Mouse (Mus musculus) embryonic facial prominence, embryonic 11.5 days (tissue): Measurements from ENCODE around the gene Sall2. TPM values are rescaled to one million over a fixed set of nuclear protein-coding genes. Genes with fewer than 3 reads are reported as not detected.
A peak's percentile ranks its signal among the peaks of the same experiment; 100 is the strongest.

Experiments used
- ATAC-seq: fragments of 200-750 bp; cut with Nextera tagmentation; replicated peaks from 2 replicates; pipeline ENCODE4 v1.8.0; 2017; ENCODE audit warnings: low read depth; ENCODE audit not compliant: insufficient number of reproducible peaks, low FRiP score, low TSS enrichment
- DNase-seq: peaks from one replicate; pipeline ENCODE4 v3.0.0-alpha.2; 2015; ENCODE audit warnings: low spot score
- H3K27ac ChIP-seq: fragments of 300-500 bp; sonication (generic); replicated peaks from 2 replicates; pipeline ENCODE4 v1.5.1; 2014; ENCODE audit warnings: mild to moderate bottlenecking, low read depth, low read length, control low read depth
- H3K27me3 ChIP-seq: fragments of 300-500 bp; sonication (generic); 2 replicates; pipeline ENCODE4 v1.6.1; 2014; ENCODE audit warnings: mild to moderate bottlenecking, low read length, moderate library complexity, mixed read lengths; ENCODE audit not compliant: control insufficient read depth, insufficient read depth
- H3K36me3 ChIP-seq: fragments of 300-500 bp; sonication (generic); replicated peaks from 2 replicates; pipeline ENCODE4 v1.6.1; 2014; ENCODE audit warnings: low read depth, mild to moderate bottlenecking, low read length, moderate library complexity, mixed read lengths; ENCODE audit not compliant: control insufficient read depth, insufficient read depth
- H3K4me1 ChIP-seq: fragments of 300-500 bp; sonication (generic); 2 replicates; pipeline ENCODE4 v1.6.1; 2014; ENCODE audit warnings: low read length, mixed read lengths; ENCODE audit not compliant: control insufficient read depth, insufficient read depth
- H3K4me2 ChIP-seq: fragments of 300-500 bp; sonication (generic); 2 replicates; pipeline ENCODE4 v1.6.1; 2014; ENCODE audit warnings: low read depth, mild to moderate bottlenecking, control low read depth, low read length, moderate library complexity
- H3K4me3 ChIP-seq: fragments of 300-500 bp; sonication (generic); 2 replicates; pipeline ENCODE4 v1.5.1; 2014; ENCODE audit warnings: low read depth, low read length, control low read depth
- H3K9ac ChIP-seq: fragments of 300-500 bp; sonication (generic); replicated peaks from 2 replicates; pipeline ENCODE4 v1.6.1; 2014; ENCODE audit warnings: mild to moderate bottlenecking, control low read depth, low read length
- H3K9me3 ChIP-seq: fragments of 300-500 bp; sonication (generic); replicated peaks from 2 replicates; pipeline ENCODE4 v1.6.1; 2016; ENCODE audit warnings: mild to moderate bottlenecking, low read length, inconsistent platforms, mixed read lengths; ENCODE audit not compliant: control insufficient read depth
- WGBS: fragments of 180-500 bp; shearing (Covaris S2); extraction: QIAGEN DNeasy Blood & Tissue Kit; methylation state at CpG from one replicate; pipeline ENCODE4 v1.1.7; 2014; 5-methylcytosine and 5-hydroxymethylcytosine counted together
- polyA plus RNA-seq: library from polyadenylated mRNA; unstranded; fragments of >200 nt; fragmentation: Nextera tagmentation; extraction: Ambion mirVana; gene quantifications from 2 replicates; pipeline ENCODE4 v1.2.1, GENCODE M21; 2014

Gene Sall2
- polyA plus RNA-seq, 1 experiment from 2014 or later = 39.6 TPM

DNA sequence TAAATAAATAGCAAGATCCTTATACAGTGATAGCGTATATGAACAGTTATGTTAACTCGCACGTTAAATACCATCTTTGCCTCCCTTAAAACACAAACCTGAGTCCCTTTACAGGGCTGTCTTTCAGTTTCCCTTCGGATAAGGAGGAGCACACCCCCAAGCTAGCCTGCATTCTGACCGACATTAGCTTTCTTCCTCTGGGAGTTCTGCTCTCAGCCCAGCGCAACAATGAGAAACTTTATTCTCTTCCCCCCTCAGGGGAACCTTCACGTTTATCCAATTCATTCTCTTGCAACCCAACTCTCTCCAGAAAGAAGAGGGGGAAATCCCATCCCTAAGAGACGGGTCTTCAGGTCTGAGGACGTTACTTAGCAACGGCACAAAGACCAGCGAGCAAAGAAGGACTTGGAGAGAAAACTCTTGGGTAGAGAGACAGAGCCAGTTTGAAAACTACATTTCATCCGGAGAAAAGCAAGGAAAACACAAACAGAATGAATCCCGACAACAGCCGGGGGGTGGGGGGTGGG is 1.1 kb downstream of the Sall2 start:
- Histone ChIP-seq H3K9ac (peak overlapping the region; percentile 69), H3K27me3 (no peaks in the 10 kb centered on the region), H3K4me3 (peak overlapping the region; percentile 51), H3K4me2 (peak overlapping the region; percentile 81), H3K36me3 (no peaks in the 10 kb centered on the region), H3K9me3 (no peaks in the 10 kb centered on the region), H3K27ac (peak overlapping the region; percentile 61; the same call in 1 of the 2 replicates), H3K4me1 (no peaks in the 10 kb centered on the region)
- ATAC-seq = peak; percentile 50; the same call in 1 of the 2 replicates
- under 1% methylated on average over 14 of the region's 14 CpGs for WGBS
- DNase-seq = peak; percentile 64

DNA sequence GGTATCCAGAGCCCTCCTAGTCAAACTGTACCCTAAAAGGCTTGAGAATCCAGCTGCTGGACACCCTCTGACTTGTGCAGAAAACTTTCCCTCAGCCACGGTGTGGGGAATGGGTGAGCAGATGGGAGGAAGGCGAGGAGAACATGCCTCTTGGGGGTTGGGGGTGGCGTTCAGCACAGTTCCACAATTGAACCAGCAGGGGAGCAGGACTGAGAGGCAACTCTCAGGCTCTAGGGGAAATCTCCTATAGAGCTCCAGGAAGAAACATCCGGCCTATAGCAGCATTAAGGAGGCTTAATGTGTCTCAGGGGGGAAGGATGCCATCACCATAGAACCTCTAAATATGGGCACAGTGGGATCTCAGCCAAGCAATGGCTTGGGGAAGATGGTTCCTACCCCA is 2.7 kb downstream of the Sall2 start:
- no peak overlapping the region for H3K9ac ChIP-seq
- H3K9me3 ChIP-seq = no peaks in the 10 kb centered on the region
- no peak overlapping the region for H3K4me3 ChIP-seq
- no peaks in the 10 kb centered on the region for H3K4me1 ChIP-seq
- H3K36me3 ChIP-seq = no peaks in the 10 kb centered on the region
- no peak overlapping the region for H3K27ac ChIP-seq
- ATAC-seq (0 out of 2 replicates have a peak, but pooled peaks have one; percentile 27), DNase-seq (peak; percentile 53)
- peak overlapping the region; percentile 11; the same call in 1 of the 2 replicates for H3K4me2 ChIP-seq
- H3K27me3 ChIP-seq = no peaks in the 10 kb centered on the region
- WGBS = 7% methylated on average over 4 of the region's 4 CpGs

- H3K36me3 ChIP-seq = peaks cover 4% of the 10 kb centered on the region
- WGBS = 65% methylated on average over 6 of the region's 6 CpGs
- H3K4me2 ChIP-seq = no peak overlapping the region
- no peak overlapping the region for H3K4me3 ChIP-seq
- ATAC-seq = no peak
- DNase-seq = no peak
- peaks cover 6% of the 10 kb centered on the region; the same call in 1 of the 2 replicates for H3K4me1 ChIP-seq
- no peak overlapping the region for H3K9ac ChIP-seq
- H3K27ac ChIP-seq = no peak overlapping the region
- H3K9me3 ChIP-seq = no peaks in the 10 kb centered on the region
- no peaks in the 10 kb centered on the region for H3K27me3 ChIP-seq
These were observed 9.2 kb downstream of the Sall2 start for GRCm38 (mm10) chr14:52319361-52319760.

DNA sequence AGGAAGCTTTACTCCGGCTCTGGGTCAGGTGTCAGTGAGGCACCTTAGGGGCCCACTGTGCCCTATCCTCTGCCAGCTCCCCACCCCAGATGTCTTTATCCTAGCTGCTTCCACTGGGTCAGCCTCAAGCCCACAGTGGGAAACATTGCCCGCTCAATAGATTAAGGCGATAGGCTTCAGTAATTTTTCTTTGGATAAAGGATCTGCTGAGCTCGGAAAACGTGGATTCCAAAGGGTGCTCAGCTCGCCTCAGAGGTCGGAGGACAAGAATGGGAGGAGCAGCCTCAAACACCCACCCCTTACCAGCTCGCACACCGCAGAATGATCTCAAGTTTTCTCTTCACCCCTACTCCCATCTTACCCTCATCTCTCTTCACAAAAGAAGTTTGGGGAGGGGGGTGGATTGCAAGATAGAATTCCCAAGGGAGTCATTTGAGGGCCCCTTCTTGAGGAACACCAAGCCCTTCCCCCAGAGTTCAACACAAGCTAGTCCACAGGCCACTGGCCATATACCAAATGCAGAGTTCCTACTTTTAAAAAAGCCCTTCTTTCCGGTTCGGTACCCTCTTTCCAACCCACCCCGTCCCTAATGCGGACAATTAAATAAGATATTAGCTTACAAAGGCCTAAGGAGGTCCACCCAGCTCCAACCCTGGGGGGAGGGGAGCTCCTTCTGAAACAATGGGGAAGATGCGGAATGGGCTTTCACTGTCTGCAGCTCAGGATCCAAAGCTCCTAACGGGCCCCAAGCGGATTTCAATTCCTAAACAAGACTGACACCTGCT is 11.9 kb downstream of the Sall2 start:
- no peaks in the 10 kb centered on the region for H3K9me3 ChIP-seq
- H3K4me2 ChIP-seq = peak overlapping the region; percentile 87
- H3K36me3 ChIP-seq = peaks cover 27% of the 10 kb centered on the region
- ATAC-seq (peak; percentile 80), DNase-seq (peak; percentile 72)
- 5% methylated on average over 16 of the region's 16 CpGs for WGBS
- peak overlapping the region; percentile 94 for H3K9ac ChIP-seq
- H3K27ac ChIP-seq = peak overlapping the region; percentile 89
- peaks cover 9% of the 10 kb centered on the region for H3K4me1 ChIP-seq
- peak overlapping the region; percentile 80 for H3K4me3 ChIP-seq
- no peaks in the 10 kb centered on the region for H3K27me3 ChIP-seq

GRCm38 (mm10) chr14:52315792-52316440 is 12.6 kb downstream of the Sall2 start:
- peak overlapping the region; percentile 89 for H3K27ac ChIP-seq
- peaks cover 27% of the 10 kb centered on the region for H3K36me3 ChIP-seq
- DNase-seq (peak; percentile 87), ATAC-seq (peak; percentile 86)
- H3K4me2 ChIP-seq = peak overlapping the region; percentile 87
- no peaks in the 10 kb centered on the region for H3K9me3 ChIP-seq
- peaks cover 9% of the 10 kb centered on the region for H3K4me1 ChIP-seq
- peak overlapping the region; percentile 80 for H3K4me3 ChIP-seq
- no peaks in the 10 kb centered on the region for H3K27me3 ChIP-seq
- peak overlapping the region; percentile 94 for H3K9ac ChIP-seq
- 0% methylated on average over 29 of the region's 41 CpGs for WGBS

- Histone ChIP-seq H3K4me2 (peak overlapping the region; percentile 87), H3K4me1 (peaks cover 9% of the 10 kb centered on the region), H3K9ac (peak overlapping the region; percentile 94), H3K4me3 (peak overlapping the region; percentile 80), H3K27me3 (no peaks in the 10 kb centered on the region), H3K27ac (peak overlapping the region; percentile 89), H3K9me3 (no peaks in the 10 kb centered on the region), H3K36me3 (peaks cover 29% of the 10 kb centered on the region)
- 7% methylated on average over 17 of the region's 17 CpGs for WGBS
- peak; percentile 4; the same call in 1 of the 2 replicates for ATAC-seq
- no peak for DNase-seq
These were observed 13.2 kb downstream of the Sall2 start for GRCm38 (mm10) chr14:52315283-52315780.

- ATAC-seq (no peak), DNase-seq (no peak)
- Histone ChIP-seq H3K4me1 (peaks cover 9% of the 10 kb centered on the region), H3K27me3 (no peaks in the 10 kb centered on the region), H3K9me3 (no peaks in the 10 kb centered on the region), H3K4me3 (peak overlapping the region; percentile 80), H3K4me2 (peak overlapping the region; percentile 87), H3K27ac (no peak overlapping the region), H3K36me3 (peaks cover 29% of the 10 kb centered on the region), H3K9ac (peak overlapping the region; percentile 94)
- 63% methylated on average over 8 of the region's 8 CpGs for whole genome bisulfite sequencing
These were observed 13.8 kb downstream of the Sall2 start for GRCm38 (mm10) chr14:52314808-52315150.
